Mouse (Mus musculus) forebrain, embryonic 12.5 days (tissue): Measurements from ENCODE around the gene Vax1. TPM values are rescaled to one million over a fixed set of nuclear protein-coding genes. Genes with fewer than 3 reads are reported as not detected.

Source experiments
- ATAC-seq: fragments of 200-750 bp; cut with Nextera tagmentation; 2 replicates; pipeline ENCODE4 v1.8.0; 2017; ENCODE audit warnings: moderate TSS enrichment; ENCODE audit not compliant: low FRiP score
- H3K27ac ChIP-seq: fragments of 300-500 bp; sonication (generic); 2 replicates; pipeline ENCODE4 v1.5.1; 2016; ENCODE audit warnings: mild to moderate bottlenecking
- H3K27me3 ChIP-seq: fragments of 300-500 bp; sonication (generic); 2 replicates; pipeline ENCODE4 v1.6.1; 2016; ENCODE audit warnings: mild to moderate bottlenecking
- H3K36me3 ChIP-seq: fragments of 300-500 bp; sonication (generic); replicated peaks from 2 replicates; pipeline ENCODE4 v1.6.1; 2016; ENCODE audit warnings: mild to moderate bottlenecking
- H3K4me1 ChIP-seq: fragments of 300-500 bp; sonication (generic); 2 replicates; pipeline ENCODE4 v1.6.1; 2016
- H3K4me2 ChIP-seq: fragments of 300-500 bp; sonication (generic); 2 replicates; pipeline ENCODE4 v1.6.1; 2016; ENCODE audit warnings: mild to moderate bottlenecking, moderate library complexity
- H3K4me3 ChIP-seq: fragments of 300-500 bp; sonication (generic); replicated peaks from 2 replicates; pipeline ENCODE4 v1.5.1; 2016; ENCODE audit warnings: mild to moderate bottlenecking
- H3K9ac ChIP-seq: fragments of 300-500 bp; sonication (generic); 2 replicates; pipeline ENCODE4 v1.6.1; 2016; ENCODE audit warnings: mild to moderate bottlenecking
- H3K9me3 ChIP-seq: fragments of 300-500 bp; sonication (generic); 2 replicates; pipeline ENCODE4 v1.6.1; 2016
- WGBS: fragments of 180-500 bp; shearing (Covaris S2); methylation state at CpG from one replicate; pipeline ENCODE4 v1.1.7; 2016; 5-methylcytosine and 5-hydroxymethylcytosine counted together
- polyA plus RNA-seq: library from polyadenylated mRNA; unstranded; fragments of >200 nt; fragmentation: Nextera tagmentation; extraction: Ambion mirVana; gene quantifications from 2 replicates; pipeline ENCODE4 v1.2.1, GENCODE M21; 2016

Gene Vax1
- polyA plus RNA-seq, 1 experiment from 2014 or later: 6.8 TPM

DNA sequence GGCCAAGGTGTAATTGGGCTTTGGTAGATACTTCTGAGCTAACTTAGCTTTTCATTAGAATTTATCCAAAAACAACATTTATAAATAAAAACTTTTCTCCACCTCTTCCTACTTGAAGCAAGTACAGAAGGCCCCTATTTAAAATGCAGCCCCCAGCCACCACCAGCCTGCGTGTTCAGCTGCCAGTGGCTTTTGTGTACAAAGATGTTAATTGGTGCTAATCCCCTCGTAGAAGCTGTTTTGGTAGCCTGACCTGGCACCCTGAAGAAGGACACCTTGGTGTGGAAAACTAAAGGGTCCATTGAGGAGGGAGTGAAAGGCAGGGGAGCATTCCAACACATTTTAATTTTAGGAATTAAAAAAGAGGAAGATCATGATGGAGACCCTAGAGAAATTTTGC lies 34.9 kb downstream of the Vax1 start:
- peak overlapping the region; percentile 70; the same call in 1 of the 2 replicates for H3K27ac ChIP-seq
- no peak overlapping the region for H3K4me3 ChIP-seq
- ATAC-seq: no peak; the same call in 1 of the 2 replicates

DNA sequence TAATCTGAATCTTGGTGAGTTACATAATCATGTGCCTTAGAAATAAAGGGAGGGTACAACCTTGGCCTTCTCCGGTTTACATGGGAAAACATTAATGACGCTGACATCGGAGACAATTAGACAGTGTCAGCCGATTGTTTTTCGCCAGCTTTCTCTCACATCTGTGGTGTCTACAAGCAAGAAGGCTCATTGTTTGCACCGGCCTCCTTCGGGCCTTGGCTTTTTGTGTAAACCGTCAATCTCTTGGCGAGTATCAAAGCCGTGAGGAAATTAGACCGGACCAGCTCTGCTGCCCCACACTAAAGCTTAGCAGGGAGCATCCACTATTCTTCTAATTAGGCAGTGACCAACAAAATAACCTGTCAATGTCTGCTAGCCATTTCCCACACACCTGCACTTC lies 36.7 kb downstream of the Vax1 start:
- 5% methylated on average over 11 of the region's 11 CpGs for WGBS
- Histone ChIP-seq H3K4me3 (no peak overlapping the region), H3K4me1 (peaks cover 46% of the 10 kb centered on the region), H3K36me3 (no peaks in the 10 kb centered on the region), H3K27me3 (peaks cover 42% of the 10 kb centered on the region), H3K9me3 (no peaks in the 10 kb centered on the region), H3K27ac (peak overlapping the region; percentile 43), H3K4me2 (peak overlapping the region; percentile 25), H3K9ac (no peak overlapping the region)
- ATAC-seq: peak; percentile 72

More for the DNA sequence above, 34.9 kb downstream of the Vax1 start:
- Histone ChIP-seq H3K4me2 (0 out of 2 replicates have a peak overlapping the region, but pooled peaks have one; percentile 21), H3K9ac (no peak overlapping the region), H3K27me3 (peaks cover 51% of the 10 kb centered on the region), H3K9me3 (no peaks in the 10 kb centered on the region), H3K36me3 (no peaks in the 10 kb centered on the region), H3K4me1 (peaks cover 38% of the 10 kb centered on the region)
- WGBS: 0% methylated on average over 2 of the region's 2 CpGs

DNA sequence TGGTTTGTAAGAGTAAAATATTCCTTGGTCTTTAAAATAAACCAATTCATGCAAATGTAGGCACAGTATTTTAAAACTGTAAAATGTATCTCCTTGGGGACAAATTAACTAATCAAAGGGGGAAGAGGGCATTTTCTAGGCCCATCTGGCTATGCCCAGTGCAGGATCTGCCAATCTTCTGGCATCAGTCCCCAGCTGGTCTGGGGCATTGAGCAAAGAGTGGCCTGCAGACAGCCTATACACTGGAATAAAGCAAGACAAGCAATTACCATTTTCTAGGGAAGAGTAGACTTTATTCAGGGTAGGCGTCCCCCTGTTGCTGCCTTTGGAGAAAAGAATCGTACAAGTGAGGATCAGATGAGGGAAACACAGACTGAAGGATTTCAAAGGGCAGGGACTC lies 40.2 kb downstream of the Vax1 start:
- Histone ChIP-seq H3K4me2 (no peak overlapping the region), H3K9ac (no peak overlapping the region), H3K4me1 (peaks cover 33% of the 10 kb centered on the region), H3K27ac (peak overlapping the region; percentile 31; the same call in 1 of the 2 replicates), H3K9me3 (no peaks in the 10 kb centered on the region), H3K27me3 (peaks cover 46% of the 10 kb centered on the region), H3K4me3 (no peak overlapping the region), H3K36me3 (no peaks in the 10 kb centered on the region)
- WGBS: 34% methylated on average over 2 of the region's 2 CpGs
- ATAC-seq: no peak

DNA sequence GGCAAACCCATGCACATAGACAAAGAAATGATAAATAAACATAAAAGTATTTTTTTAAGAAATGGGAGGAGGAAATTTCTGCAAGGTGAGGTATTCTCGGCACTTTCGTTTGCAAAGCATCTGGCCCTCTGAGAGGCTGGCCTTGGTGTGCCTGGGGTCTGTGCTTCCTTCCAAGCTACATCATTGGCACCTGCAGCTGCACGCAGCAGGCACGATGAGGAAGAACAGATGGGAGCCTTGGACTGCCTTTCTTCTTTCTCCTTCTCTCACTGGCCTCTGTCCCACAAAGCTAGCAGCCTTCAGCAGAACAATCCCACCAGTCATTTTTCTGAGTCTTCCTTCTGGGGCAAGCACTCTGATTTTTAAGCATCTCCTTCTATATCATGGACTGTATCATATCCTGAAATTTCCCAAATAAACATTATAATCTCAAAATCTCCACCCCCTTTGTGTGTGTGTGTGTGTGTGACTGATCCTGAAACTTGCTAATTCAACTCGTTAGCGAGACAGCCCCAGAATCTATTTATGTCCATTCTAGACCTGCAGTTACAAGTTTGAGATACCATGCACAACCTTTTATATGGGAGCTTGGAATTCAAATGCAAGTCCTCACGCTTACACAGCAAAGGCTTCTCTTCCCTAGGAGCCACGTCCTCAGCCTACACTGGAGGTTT lies 41.2 kb downstream of the Vax1 start:
- H3K27me3 ChIP-seq: peaks cover 46% of the 10 kb centered on the region
- WGBS: 68% methylated on average over 8 of the region's 8 CpGs
- no peak overlapping the region for H3K4me3 ChIP-seq
- H3K4me2 ChIP-seq: no peak overlapping the region
- H3K27ac ChIP-seq: no peak overlapping the region
- H3K36me3 ChIP-seq: no peaks in the 10 kb centered on the region
- H3K4me1 ChIP-seq: peaks cover 24% of the 10 kb centered on the region
- ATAC-seq: no peak
- no peaks in the 10 kb centered on the region for H3K9me3 ChIP-seq
- H3K9ac ChIP-seq: no peak overlapping the region

DNA sequence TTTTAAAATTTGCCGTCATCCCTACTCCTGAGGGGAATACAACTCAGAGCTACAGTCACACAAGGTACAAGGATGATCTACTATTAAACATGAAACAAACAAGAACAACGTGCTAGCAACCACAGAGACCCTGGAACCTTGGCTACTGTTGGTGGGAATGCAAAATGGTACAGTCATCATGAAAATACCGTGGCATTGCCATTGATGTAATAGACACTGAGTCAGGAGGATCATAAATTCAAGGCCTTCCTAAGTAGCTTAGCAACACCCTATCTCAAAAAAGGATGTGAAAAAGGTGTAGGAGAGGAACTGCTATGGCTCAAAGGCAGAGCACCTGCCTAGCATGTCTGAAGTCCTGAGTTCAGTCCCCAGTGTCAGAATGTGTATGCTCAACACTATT lies 42.4 kb downstream of the Vax1 start:
- H3K36me3 ChIP-seq: no peaks in the 10 kb centered on the region
- peaks cover 16% of the 10 kb centered on the region for H3K4me1 ChIP-seq
- H3K9me3 ChIP-seq: no peaks in the 10 kb centered on the region
- 95% methylated on average over 3 of the region's 3 CpGs for WGBS
- H3K4me3 ChIP-seq: no peak overlapping the region
- H3K9ac ChIP-seq: no peak overlapping the region
- peaks cover 45% of the 10 kb centered on the region for H3K27me3 ChIP-seq
- no peak overlapping the region for H3K27ac ChIP-seq
- no peak overlapping the region for H3K4me2 ChIP-seq
- ATAC-seq: no peak

Other genes starting within 250 kb of the Vax1 start
- 0.79 and 1.6 TPM in 2 replicates for gene Eno4, start 226.6 kb downstream of the Vax1 start, polyA plus RNA-seq
- 17.0 and 18.1 TPM in 2 replicates for gene Hspa12a, start 226.4 kb downstream of the Vax1 start, polyA plus RNA-seq
- 11.2 and 14.2 TPM in 2 replicates for gene Shtn1, start 94.0 kb downstream of the Vax1 start, polyA plus RNA-seq
- gene Kcnk18, start 49.2 kb upstream of the Vax1 start, polyA plus RNA-seq: not detected in 2 replicates
- gene Slc18a2, start 90.8 kb upstream of the Vax1 start, polyA plus RNA-seq: 22.1 and 27.7 TPM in 2 replicates
- gene Rps12-ps3, start 152.2 kb upstream of the Vax1 start, polyA plus RNA-seq: 3.0 and 11.5 TPM in 2 replicates
- 15.0 and 15.9 TPM in 2 replicates for gene Pdzd8, start 175.7 kb upstream of the Vax1 start, polyA plus RNA-seq